Mouse (Mus musculus) testis, adult 2 months (tissue): ENCODE results near the gene Hpca.

Source experiments
- CTCF ChIP-seq: fragments of 200-500 bp; IDR thresholded peaks from 2 replicates; pipeline ENCODE4 v1.5.1; 2012; ENCODE audit warnings: low read depth, mild to moderate bottlenecking, inconsistent platforms, low read length, moderate library complexity; ENCODE audit not compliant: control insufficient read depth, insufficient read depth, insufficient replicate concordance
- POLR2A ChIP-seq: fragments of 200-500 bp; IDR thresholded peaks from 2 replicates; pipeline ENCODE4 v1.6.1; 2012; ENCODE audit warnings: low read depth, mild to moderate bottlenecking, inconsistent platforms, low read length, moderate library complexity; ENCODE audit not compliant: control insufficient read depth

DNA sequence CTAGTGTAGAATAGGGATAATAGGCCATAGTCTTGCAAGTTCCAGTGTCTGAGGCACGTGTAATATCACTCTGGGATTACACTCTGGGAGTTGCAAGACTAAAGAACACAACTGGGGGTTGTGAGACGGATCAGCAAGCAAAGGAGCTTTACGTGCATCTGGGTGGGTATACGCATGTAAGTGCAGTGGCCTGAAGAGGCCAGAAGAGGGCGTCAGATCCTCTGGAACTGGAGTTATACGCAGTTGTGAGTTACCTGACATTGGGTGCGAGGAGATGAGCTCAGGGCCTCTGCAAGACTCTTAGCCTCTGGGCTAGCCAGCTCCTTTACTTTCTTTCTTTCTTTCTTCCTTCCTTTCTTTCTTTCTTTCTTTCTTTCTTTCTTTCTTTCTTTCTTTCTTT is 24.8 kb downstream of the Hpca start:
- TF ChIP-seq CTCF (peak; percentile 38; the same call in 1 of the 2 replicates), POLR2A (no peak)
